Mouse (Mus musculus): ENCODE data around the gene Filip1l. TPM values are rescaled to one million over a fixed set of nuclear protein-coding genes. Genes with fewer than 3 reads are reported as not detected.

Filip1l gene
- polyA plus RNA-seq, 1 experiment: 57.1 TPM

DNA sequence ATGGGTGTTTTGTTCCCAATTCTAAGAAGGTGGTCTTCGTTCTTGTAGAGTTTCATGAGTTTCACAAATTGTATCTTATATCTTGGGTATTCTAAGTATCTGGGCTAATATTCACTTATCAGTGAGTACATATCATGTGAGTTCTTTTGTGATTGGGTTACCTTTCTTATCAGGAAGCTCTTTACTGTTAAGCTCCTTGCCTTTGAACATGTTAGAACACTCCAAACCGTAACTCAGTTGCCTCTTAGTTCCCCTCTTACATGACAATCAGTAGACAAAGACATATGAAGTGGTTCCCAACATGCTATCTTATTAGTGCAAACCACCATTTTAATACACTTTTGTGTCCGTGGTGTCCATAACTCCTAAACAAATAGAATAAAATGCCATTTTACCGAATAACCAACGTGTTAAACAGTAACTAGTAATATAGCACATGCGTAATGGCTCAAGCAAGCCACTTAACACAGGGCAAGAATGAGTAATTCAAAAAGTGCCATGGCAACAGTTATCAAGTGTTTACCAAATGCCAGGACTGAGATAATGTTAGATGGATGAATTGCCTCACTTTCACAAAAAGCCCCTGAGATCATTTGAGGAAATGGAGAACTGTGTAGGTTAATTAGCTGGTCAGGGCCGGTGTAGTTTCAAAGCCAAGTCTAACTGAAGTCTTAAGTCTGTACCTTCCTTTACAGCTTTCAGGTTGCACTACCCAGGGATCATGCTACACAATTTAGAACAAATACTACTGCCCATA lies 215.9 kb downstream of the Filip1l start:
- DNase-seq (ENCODE audit: low spot score): no peak

DNA sequence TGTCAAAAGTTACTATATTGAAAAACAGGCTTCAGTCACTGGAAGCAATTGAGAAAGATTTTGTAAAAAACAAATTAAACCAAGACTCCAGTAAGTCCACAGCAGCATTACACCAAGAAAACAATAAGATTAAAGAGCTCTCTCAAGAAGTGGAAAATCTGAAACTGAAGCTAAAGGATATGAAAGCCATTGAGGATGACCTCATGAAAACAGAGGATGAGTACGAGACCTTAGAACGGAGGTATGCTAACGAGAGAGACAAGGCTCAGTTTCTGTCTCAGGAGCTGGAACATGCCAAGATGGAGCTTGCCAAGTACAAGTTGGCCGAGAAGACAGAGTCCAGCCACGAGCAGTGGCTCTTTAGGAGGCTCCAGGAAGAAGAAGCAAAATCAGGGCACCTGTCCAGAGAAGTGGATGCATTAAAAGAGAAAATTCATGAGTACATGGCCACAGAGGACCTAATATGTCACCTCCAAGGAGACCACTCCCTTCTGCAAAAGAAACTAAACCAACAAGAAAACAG lies 218.0 kb downstream of the Filip1l start:
- no peak for DNase-seq (ENCODE audit: low spot score)

DNA sequence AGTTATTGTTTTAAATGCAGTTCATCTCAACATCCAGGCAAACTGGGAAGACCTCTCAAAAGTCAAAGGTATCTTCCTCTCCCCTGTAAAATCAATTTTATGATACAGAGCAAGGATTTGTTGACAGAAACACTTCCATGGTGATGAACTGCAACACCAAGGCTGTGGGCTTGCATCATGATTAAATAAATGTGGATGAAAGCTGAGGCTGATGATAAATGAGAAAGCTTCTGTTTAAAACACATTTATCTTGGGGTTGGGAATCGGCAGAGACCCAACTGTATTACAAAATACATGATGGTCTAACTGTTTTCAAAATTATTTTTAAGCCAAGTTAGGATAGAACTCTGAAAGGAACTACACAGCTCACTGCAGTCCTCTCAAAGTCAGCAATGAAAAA lies 220.9 kb downstream of the Filip1l start:
- no peak for DNase-seq (ENCODE audit: low spot score)

DNA sequence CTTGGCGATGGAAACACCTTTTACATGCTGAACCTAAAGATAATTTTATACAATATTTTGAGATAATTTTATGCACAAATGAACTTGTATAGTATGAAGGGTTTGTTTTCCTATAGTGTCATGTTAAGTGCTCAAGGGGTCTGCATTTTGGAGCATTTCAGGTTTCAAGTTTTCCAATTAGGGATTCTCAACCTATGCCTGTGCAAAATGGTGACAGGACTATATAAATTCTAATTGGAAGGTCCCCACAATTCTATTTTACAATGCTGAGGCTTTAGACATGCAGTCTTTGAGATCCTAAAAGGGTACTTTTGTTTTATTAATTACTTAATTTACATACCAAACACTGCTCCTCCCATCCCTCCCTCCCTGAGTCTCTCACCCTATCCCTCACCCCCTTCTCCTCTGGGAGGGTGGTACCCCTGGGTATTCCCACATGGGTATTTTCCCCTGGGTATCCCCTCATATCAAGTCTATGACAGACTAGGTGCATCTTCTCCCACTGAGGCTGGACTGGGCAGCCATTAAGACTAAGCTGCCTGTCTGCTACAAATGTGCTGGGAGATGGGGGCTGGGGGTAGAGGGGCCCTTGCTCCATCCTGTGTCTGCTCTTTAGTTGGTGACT lies 223.0 kb downstream of the Filip1l start:
- no peak for DNase-seq (ENCODE audit: low spot score)

DNA sequence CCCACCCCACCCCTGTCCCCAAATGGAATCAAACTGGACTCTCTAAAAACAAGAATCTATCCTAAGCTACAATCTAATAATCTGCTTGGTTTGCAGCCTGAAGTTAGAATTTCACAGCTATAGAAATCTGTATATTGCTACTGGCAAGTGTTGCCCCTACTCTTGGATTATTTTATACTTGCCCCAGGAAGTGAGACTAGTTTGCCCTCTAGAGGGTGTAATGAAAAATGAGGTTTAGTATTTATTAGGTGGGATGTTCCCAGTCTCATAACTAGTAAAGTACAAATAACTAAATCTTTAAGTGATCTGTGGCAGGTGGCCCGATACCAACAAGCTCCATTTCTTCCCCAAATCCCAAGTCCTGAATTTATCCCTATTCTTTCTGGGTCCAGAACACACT lies 224.6 kb downstream of the Filip1l start:
- DNase-seq (ENCODE audit: low spot score): no peak

DNA sequence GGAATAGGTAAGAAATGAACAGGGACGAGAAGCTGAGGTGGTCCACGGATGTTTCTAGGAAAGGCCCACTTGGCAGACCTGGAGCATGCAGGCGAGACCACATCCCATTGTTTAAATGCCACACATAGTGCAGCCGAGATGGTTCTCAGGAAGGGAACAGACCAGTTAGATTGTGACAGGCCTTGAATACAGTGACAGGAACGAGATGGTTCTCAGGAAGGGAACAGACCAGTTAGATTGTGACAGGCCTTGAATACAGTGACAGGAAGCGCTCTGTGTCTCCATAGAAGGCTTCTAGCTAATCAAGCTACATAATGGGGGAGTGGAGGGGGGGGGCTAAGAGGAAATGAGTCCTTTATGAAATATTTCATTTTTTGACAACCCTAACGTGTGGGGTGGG lies 227.1 kb downstream of the Filip1l start:
- DNase-seq (ENCODE audit: low spot score): no peak

DNA sequence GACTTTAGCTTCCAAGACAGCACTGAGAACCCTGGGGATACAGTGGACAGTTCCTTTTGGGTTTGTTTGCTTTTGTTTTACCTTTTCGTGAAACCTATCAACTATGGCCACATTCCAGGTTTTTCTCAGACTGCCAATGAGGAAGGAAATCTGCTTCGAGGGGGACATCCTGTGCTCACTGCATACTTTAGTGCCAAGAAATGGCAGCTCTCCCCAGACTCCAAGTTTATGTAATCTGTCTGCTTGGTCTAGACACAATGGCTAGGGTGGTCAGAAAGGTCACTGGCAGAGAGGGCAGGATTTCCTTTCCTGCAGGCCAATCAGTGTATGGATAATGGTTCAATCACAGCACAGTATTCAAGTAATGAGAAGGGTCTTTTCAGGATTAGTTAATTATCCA lies 229.1 kb downstream of the Filip1l start:
- no peak for DNase-seq (ENCODE audit: low spot score)

DNA sequence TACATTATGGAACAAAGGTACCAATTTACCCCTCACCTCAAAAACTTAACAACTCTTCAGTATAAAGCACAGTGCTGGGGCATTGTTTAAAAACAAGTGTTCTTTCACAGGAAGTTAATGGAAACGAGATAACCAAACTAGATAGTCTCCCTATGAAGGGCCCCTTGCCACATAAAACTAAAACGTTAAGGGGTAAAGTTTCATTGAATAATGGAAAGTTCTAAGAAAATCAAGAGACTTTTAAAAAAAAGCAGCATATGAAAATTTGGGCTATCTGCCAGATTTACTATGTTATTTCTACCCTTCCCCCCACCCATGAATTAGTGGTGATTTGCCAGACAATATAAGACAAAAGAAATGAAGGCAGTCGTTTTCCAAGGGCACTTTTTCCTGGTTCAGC lies 232.3 kb downstream of the Filip1l start:
- no peak for DNase-seq (ENCODE audit: low spot score)

DNA sequence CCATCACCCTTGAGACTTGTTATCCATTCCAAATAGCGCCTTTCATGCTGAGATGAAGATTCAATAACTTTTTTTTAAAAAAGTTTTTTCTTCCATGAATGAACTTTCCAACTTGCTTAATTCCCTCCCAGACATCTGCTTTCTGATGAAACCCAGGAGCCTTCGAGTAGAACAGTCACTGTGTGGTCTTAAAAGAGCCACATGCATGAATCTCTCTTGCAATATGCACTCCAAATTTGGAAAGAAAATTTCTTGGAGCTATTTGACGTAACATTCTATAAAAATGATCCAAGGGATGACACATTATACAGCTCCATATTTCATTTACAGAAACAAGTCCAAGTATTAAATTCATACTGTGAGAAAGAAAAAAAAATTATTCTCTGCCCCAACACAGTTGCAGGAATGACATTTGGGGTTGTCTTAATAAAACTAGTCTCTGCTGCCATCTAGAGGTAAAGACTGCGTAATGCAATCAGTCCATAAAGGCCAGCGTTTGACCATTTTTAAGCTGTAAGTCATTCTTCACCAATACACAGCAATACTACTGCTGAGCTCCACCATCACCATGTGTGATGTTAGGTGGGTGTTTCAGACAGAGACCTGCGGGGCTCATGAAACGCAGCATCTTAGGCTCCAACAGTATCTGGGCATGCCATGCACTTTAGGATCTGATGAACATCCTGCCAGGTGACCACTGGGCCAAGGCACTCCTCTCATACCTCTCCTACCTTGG lies 240.7 kb downstream of the Filip1l start:
- no peak for DNase-seq (ENCODE audit: low spot score)

DNA sequence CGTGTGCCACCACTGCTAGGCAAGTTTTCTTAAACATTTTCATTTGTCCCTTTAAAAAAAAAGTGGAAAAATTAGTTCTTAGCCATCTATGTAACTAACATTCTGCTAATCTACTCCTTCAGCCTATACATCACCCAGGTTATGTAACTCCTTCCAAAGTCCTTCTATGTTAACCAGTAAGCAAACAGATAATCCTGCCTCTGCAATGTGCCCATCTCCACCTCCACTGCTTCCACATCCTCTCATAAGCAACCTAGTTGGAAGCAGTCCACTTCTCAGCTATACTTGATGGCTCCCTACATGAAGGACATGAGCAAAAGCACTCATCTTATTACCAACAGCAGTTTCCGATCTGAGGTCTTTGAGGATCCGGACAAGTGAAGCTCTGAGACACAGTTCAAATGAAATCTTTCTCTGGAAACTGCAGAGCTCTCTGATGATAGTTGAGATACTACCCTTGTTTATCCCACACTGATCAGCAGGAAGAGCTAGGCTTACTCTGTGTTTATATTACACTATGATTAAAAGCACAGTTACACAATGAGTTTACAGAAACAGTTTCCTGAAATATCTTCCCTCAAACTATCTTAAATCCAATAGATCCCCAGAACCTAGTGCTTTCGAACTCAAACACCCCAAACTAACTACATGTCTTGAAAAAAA lies 244.5 kb downstream of the Filip1l start:
- DNase-seq (ENCODE audit: low spot score): no peak

DNA sequence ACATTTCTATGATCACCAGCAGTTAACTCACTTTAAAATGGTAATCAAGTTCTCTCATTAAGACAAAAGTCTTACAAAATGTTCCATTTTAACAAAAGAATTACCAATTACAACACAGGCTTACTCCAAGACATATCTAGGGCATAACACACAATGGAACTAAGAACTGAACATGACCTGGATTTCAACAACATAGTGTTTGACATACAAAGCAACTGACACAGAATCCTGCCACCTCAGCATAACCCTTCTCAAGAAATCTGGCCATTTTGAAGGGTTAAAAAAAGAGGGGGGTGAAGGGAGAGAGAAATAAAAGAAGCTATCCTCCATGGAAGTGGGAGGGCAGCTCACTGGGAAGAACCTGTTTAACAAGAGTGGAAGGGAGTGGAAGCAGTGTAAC lies 248.1 kb downstream of the Filip1l start:
- no peak for DNase-seq (ENCODE audit: low spot score)

DNA sequence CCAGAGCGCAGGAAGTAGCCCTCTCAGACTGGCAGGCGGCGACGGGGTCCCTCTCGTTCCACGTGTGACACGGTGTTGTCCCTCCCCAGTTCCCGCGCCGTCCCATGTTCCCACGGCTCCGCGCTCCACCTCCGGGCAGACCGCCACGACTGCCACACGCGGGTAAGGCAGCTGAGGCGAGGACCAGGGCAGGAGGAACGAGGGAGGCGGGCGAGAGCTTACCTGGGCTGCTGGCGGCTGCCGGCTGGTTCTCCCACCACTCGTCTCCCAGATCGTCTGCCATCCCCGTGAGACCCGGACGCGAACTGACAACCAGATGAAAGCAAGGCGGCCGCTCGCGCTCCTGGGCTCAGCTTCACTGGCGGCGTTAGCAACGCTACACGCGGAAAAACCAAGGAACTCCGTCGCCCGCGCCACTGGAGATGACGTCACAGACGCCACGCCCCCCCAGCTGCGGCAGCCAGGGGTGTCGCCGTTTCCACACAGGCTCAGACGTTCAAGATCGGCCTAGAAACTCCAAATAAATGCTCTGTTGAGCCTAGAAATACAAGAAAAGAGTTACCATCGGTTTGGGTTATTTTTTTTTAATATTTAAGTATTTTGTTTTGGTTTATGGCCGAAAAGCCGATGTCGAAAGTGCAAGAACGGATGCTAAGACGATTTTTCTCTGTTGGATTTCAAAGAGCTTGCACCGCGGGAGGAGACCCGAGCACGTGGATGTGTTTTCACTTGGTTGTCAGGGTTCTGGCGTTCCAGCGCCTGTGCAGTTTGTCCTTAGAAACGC lies 253.7 kb downstream of the Filip1l start, which contains the start of gene Cmss1:
TSS of gene Cmss1 (minus strand) at position 421 of the 784 bp plus-strand sequence.
- peak; percentile 71 for DNase-seq (ENCODE audit: low spot score)

DNA sequence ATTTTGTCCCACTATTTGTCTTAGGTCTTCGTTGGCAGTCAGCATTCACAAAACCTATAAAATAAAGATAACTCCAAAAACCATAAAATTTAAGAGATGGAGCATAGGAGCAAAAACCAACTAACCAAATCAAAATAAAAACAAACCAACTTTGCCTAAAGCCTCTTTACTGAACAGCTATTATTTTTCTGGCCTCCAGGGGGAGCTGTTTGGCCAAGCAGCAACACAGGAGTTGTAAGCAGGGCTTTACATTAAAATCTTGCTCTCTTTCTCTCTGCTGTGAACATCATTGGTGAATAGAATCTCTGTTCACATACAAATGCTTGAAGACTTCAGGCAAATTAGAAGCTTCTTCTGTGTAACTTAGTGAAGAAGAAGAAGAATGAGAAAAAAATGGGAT lies 258.9 kb downstream of the Filip1l start:
- no peak for DNase-seq (ENCODE audit: low spot score)

Other genes starting within 250 kb of the Filip1l start
- 29.8 and 31.5 TPM in 2 replicates for gene Tomm70a, start 231.4 kb upstream of the Filip1l start, polyA plus RNA-seq (2012; rRNA removed)
- gene Nit2, start 185.8 kb upstream of the Filip1l start, polyA plus RNA-seq (2012; rRNA removed): 30.8 and 30.9 TPM in 2 replicates
- 35.9 and 39.2 TPM in 2 replicates for gene Tbc1d23, start 121.6 kb upstream of the Filip1l start, polyA plus RNA-seq (2012; rRNA removed)
- gene Tmem30c, start 60.2 kb upstream of the Filip1l start, polyA plus RNA-seq (2012; rRNA removed): 0.07 TPM in 1 of 2 replicates, not detected in the other

Data from urinary bladder, adult 2 months (tissue).